Mouse (Mus musculus) forebrain, embryonic 10.5 days (tissue): ENCODE data around the gene B4galnt2. TPM values are rescaled to one million over a fixed set of nuclear protein-coding genes. Genes with fewer than 3 reads are reported as not detected.
"Not testable (repeated sequence)": the region's sequence is repeated elsewhere in the genome, so short reads cannot be mapped to it uniquely, and the experiment has no call there.

Source experiments
- DNase-seq: peaks from one replicate; pipeline ENCODE4 v3.0.0-alpha.2; 2017; ENCODE audit warnings: low spot score; ENCODE audit errors: extremely low spot score
- H3K27ac ChIP-seq: fragments of 300-500 bp; sonication (generic); 2 replicates; pipeline ENCODE4 v1.5.1; 2016; ENCODE audit warnings: mild to moderate bottlenecking
- H3K27me3 ChIP-seq: fragments of 300-500 bp; sonication (generic); 2 replicates; pipeline ENCODE4 v1.6.1; 2016; ENCODE audit warnings: mild to moderate bottlenecking; ENCODE audit not compliant: poor library complexity, severe bottlenecking
- H3K36me3 ChIP-seq: fragments of 300-500 bp; sonication (generic); replicated peaks from 2 replicates; pipeline ENCODE4 v1.6.1; 2016; ENCODE audit warnings: mild to moderate bottlenecking, moderate library complexity
- H3K4me1 ChIP-seq: fragments of 300-500 bp; sonication (generic); 2 replicates; pipeline ENCODE4 v1.6.1; 2016
- H3K4me3 ChIP-seq: fragments of 300-500 bp; sonication (generic); 2 replicates; pipeline ENCODE4 v1.5.1; 2016; ENCODE audit warnings: mild to moderate bottlenecking, moderate library complexity
- H3K9me3 ChIP-seq: fragments of 300-500 bp; sonication (generic); 2 replicates; pipeline ENCODE4 v1.6.1; 2016; ENCODE audit warnings: mild to moderate bottlenecking, moderate library complexity
- WGBS: fragments of 180-500 bp; shearing (Covaris S2); methylation state at CpG from one replicate; pipeline ENCODE4 v1.1.7; 2016; 5-methylcytosine and 5-hydroxymethylcytosine counted together
- polyA plus RNA-seq: library from polyadenylated mRNA; unstranded; fragments of >200 nt; fragmentation: Nextera tagmentation; extraction: Ambion mirVana; gene quantifications from 2 replicates; pipeline ENCODE4 v1.2.1, GENCODE M21; 2016

Gene B4galnt2
- polyA plus RNA-seq, 1 experiment from 2014 or later: not detected

- not testable (repeated sequence) for H3K4me3 ChIP-seq, H3K9me3 ChIP-seq, H3K27ac ChIP-seq, DNase-seq, H3K36me3 ChIP-seq
- Histone ChIP-seq H3K4me1 (peaks cover 23% of the 10 kb centered on the region), H3K27me3 (peaks cover 60% of the 10 kb centered on the region)
- WGBS: under 1% methylated on average over 4 of the region's 6 CpGs
Measured at GRCm38 (mm10) chr11:95923477-95923876, 8.8 kb upstream of the B4galnt2 start.

DNA sequence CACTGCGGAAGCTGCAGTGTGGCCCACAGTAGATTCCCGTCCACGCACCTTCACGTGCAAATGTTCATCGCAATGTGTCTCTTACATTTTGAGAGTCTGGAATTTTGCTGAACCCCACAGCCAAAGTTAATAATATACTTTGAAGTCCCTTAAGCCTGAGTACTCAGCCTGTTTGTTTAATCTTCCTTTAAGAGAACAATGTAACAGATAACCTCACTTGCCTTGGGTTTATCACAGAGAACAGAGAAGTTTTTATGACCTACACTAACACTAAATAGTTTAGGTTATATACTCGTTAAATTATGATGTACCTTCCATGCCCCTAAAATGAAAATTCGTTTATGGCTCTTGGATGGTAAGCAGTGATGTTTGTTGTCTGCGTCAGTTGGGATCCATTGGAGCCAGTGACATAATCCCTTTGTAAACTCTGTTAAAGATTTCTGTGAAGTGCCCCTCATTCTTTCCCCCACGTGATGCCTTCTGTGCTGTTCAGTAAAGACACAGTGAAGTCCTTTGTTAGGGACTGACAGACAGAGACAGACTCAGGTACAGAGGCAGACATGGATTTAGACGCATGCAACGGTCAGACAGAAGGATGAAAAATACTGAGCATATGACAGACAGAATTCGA, 7.4 kb upstream of the B4galnt2 start:
- Histone ChIP-seq H3K9me3 (0 out of 2 replicates have a peak, but pooled peaks cover 2% of the 10 kb centered on the region), H3K27ac (no peak overlapping the region), H3K36me3 (no peaks in the 10 kb centered on the region), H3K4me3 (no peak overlapping the region), H3K4me1 (peaks cover 23% of the 10 kb centered on the region), H3K27me3 (peaks cover 74% of the 10 kb centered on the region)
- DNase-seq: no peak
- WGBS: 64% methylated on average over 12 of the region's 12 CpGs

DNA sequence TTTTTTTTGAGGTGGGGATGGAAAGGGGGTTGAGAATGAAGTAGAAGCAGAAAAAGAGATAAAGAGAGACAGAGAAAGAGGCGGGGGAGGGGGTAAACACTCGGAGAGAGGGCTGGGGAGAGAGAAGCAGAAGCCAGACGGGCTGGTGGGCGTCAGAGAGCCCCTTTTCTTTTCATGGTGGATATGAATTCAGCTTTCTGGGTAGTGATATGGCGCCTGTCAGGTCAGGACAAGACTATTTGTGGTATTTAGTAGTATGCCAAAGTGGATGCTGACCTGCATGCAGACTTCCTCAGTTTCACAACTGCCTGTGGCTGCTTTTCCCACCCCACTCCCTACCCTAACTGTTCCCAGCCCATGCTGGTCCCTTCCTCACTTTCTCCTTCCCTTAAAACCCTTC, 1.7 kb upstream of the B4galnt2 start:
- 4% methylated on average over 5 of the region's 5 CpGs for WGBS
- no peak for DNase-seq
- no peaks in the 10 kb centered on the region for H3K36me3 ChIP-seq
- no peaks in the 10 kb centered on the region for H3K9me3 ChIP-seq
- no peak overlapping the region for H3K27ac ChIP-seq
- peaks cover 97% of the 10 kb centered on the region for H3K27me3 ChIP-seq
- no peak overlapping the region for H3K4me3 ChIP-seq
- H3K4me1 ChIP-seq: peaks cover 30% of the 10 kb centered on the region

- H3K36me3 ChIP-seq: no peaks in the 10 kb centered on the region
- peak; percentile 44 for DNase-seq
Measured at GRCm38 (mm10) chr11:95915006-95915710, 467 bp upstream of the B4galnt2 start.

GRCm38 (mm10) chr11:95913959-95914566, 628 bp downstream of the B4galnt2 start:
- H3K4me3 ChIP-seq: peak overlapping the region; percentile 41
- H3K36me3 ChIP-seq: no peaks in the 10 kb centered on the region
- DNase-seq: peak; percentile 21
- 2% methylated on average over 14 of the region's 14 CpGs for WGBS
- peaks cover 89% of the 10 kb centered on the region for H3K27me3 ChIP-seq
- H3K27ac ChIP-seq: no peak overlapping the region
- H3K9me3 ChIP-seq: no peaks in the 10 kb centered on the region
- peaks cover 33% of the 10 kb centered on the region for H3K4me1 ChIP-seq

More at GRCm38 (mm10) chr11:95915006-95915710, 467 bp upstream of the B4galnt2 start:
- peaks cover 33% of the 10 kb centered on the region for H3K4me1 ChIP-seq
- H3K9me3 ChIP-seq: no peaks in the 10 kb centered on the region
- peaks cover 97% of the 10 kb centered on the region for H3K27me3 ChIP-seq
- peak overlapping the region; percentile 41 for H3K4me3 ChIP-seq
- H3K27ac ChIP-seq: no peak overlapping the region
- 1% methylated on average over 28 of the region's 28 CpGs for WGBS

- peaks cover 33% of the 10 kb centered on the region for H3K4me1 ChIP-seq
- no peaks in the 10 kb centered on the region for H3K36me3 ChIP-seq
- DNase-seq: no peak
- H3K27ac ChIP-seq: no peak overlapping the region
- 27% methylated on average over 7 of the region's 7 CpGs for WGBS
- H3K4me3 ChIP-seq: no peak overlapping the region
- H3K9me3 ChIP-seq: no peaks in the 10 kb centered on the region
- peaks cover 65% of the 10 kb centered on the region for H3K27me3 ChIP-seq
Measured at GRCm38 (mm10) chr11:95911579-95911978, 3.1 kb downstream of the B4galnt2 start.

GRCm38 (mm10) chr11:95907805-95908524, 6.7 kb downstream of the B4galnt2 start:
- H3K4me3 ChIP-seq: no peak overlapping the region
- 90% methylated on average over 5 of the region's 5 CpGs for WGBS

DNA sequence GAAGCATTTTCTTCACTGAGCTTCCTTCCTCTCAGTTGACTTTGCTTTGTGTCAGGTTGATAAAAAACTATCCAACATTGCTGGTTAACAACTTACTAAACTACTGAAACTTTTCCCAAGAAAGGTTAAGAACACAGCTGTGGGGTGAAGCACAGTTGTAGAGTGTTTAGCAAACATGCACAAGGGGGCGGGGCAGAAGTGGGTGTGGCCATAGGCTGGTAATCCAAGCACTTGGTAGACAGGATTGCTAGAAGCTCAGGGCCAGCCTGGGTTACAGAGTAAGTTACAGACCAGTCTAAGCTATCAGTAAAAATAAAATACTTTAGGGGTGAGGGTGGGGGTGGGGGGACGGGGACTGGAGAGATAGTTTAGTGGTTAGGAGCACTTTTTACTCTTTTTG, 10.4 kb downstream of the B4galnt2 start:
- Histone ChIP-seq H3K27ac (no peak overlapping the region), H3K4me3 (no peak overlapping the region), H3K4me1 (no peaks in the 10 kb centered on the region), H3K9me3 (no peaks in the 10 kb centered on the region), H3K36me3 (no peaks in the 10 kb centered on the region), H3K27me3 (no peaks in the 10 kb centered on the region)
- DNase-seq: no peak
- WGBS: 61% methylated on average over 2 of the region's 2 CpGs

More at GRCm38 (mm10) chr11:95907805-95908524, 6.7 kb downstream of the B4galnt2 start:
- DNase-seq: no peak
- Histone ChIP-seq H3K27ac (no peak overlapping the region), H3K27me3 (peaks cover 29% of the 10 kb centered on the region), H3K4me1 (peaks cover 9% of the 10 kb centered on the region), H3K36me3 (no peaks in the 10 kb centered on the region), H3K9me3 (no peaks in the 10 kb centered on the region)

GRCm38 (mm10) chr11:95896446-95897179, 18.1 kb downstream of the B4galnt2 start:
- Histone ChIP-seq H3K4me3 (no peak overlapping the region), H3K27me3 (no peaks in the 10 kb centered on the region), H3K9me3 (peaks cover 3% of the 10 kb centered on the region; the same call in 1 of the 2 replicates), H3K4me1 (no peaks in the 10 kb centered on the region), H3K27ac (no peak overlapping the region), H3K36me3 (no peaks in the 10 kb centered on the region)
- DNase-seq: no peak
- 84% methylated on average over 14 of the region's 14 CpGs for WGBS

DNA sequence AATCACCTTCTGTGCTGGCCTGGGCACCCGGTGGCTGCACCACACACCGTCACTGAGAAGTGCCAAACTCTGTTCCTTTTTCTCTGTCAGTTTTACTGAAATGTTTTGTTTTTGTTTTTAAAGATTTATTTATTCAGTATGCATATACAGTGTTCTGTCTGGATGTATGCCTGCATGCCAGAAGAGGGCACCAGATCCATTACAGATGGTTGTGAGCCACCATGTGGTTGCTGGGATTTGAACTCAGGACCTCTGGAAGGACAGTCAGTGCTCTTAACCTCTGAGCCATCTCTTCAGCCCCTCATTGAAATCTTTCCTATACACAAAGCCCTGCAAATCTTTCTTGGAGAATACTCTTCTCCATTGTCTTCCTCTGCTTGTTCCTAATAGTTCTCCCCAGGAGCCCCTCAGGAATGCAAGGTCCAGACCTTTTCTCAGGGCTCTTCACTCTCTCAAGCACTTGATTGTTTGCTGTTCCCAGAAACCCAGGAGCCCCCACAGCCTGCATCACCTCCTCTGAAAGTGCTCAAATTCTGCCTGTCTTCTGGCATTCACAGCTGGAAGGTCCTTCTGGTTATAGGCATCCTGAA, 24.1 kb downstream of the B4galnt2 start:
- no peaks in the 10 kb centered on the region for H3K27me3 ChIP-seq
- no peaks in the 10 kb centered on the region for H3K36me3 ChIP-seq
- WGBS: 66% methylated on average over 2 of the region's 2 CpGs
- H3K4me1 ChIP-seq: no peaks in the 10 kb centered on the region
- peaks cover 3% of the 10 kb centered on the region; the same call in 1 of the 2 replicates for H3K9me3 ChIP-seq
- no peak overlapping the region for H3K27ac ChIP-seq
- H3K4me3 ChIP-seq: no peak overlapping the region
- DNase-seq: no peak

GRCm38 (mm10) chr11:95879861-95880260, 34.8 kb downstream of the B4galnt2 start:
- 89% methylated on average over 2 of the region's 2 CpGs for WGBS
- H3K27me3 ChIP-seq: peaks cover 15% of the 10 kb centered on the region; the same call in 1 of the 2 replicates
- not testable (repeated sequence) for H3K9me3 ChIP-seq

DNA sequence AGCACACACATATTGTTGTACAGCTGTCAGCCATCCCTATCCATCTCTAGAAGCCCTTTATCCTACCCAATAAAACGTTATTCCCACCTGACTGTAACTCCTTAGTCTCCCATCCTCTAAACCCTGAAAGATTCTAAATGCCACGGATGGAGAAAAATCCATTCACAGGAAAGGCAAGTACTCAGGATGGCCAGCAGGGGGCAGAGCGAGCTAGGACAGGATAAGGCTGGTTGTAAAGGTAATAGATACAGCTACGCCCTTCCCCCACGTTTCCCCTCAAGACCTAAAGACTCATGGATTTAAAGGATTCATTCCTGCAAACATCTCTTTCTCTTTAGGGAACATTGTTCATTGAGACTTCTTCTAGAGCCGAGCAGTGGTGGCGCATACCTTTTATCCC, 38.4 kb downstream of the B4galnt2 start:
- peaks cover 10% of the 10 kb centered on the region; the same call in 1 of the 2 replicates for H3K27me3 ChIP-seq
- peak overlapping the region; percentile 27; the same call in 1 of the 2 replicates for H3K4me3 ChIP-seq
- WGBS: 22% methylated on average over 7 of the region's 7 CpGs

More at GRCm38 (mm10) chr11:95879861-95880260, 34.8 kb downstream of the B4galnt2 start:
- not testable (repeated sequence) for DNase-seq, H3K27ac ChIP-seq, H3K4me3 ChIP-seq, H3K36me3 ChIP-seq, H3K4me1 ChIP-seq

More for the DNA sequence above, 38.4 kb downstream of the B4galnt2 start:
- DNase-seq: peak; percentile 57
- Histone ChIP-seq H3K36me3 (no peaks in the 10 kb centered on the region), H3K4me1 (no peaks in the 10 kb centered on the region), H3K27ac (no peak overlapping the region), H3K9me3 (no peaks in the 10 kb centered on the region)
